Mouse (Mus musculus) liver, embryonic 14.5 days (tissue): ENCODE measurements around the gene Alg9.

Experiments used
- CTCF ChIP-seq: IDR thresholded peaks from 2 replicates; pipeline ENCODE4 v1.5.1; 2016; ENCODE audit warnings: antibody characterized with exemption, low read depth, control low read depth
- EP300 ChIP-seq: IDR thresholded peaks from 2 replicates; pipeline ENCODE4 v1.6.1; 2016; ENCODE audit warnings: antibody characterized with exemption, low read depth

DNA sequence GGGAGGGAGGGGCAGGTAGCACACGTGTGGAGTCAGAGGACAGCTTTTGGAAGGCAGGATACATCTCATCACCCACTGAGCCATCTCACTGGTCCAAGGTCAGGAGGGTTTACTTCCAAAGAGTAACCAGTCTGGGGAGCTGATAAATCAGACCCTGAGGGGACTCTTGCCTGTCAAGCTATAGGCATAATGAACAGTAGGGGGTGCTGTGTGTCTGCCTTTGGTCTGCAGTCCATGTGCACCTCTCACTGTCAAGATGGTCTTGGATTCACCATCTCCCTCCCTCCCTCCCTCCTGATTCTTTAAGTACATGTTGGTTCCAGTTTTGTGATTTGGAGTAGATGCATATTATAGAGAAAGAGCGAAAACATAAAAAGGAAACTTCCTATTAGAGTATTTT, 26.2 kb downstream of the Alg9 start:
- TF ChIP-seq CTCF: peak; percentile 94
- peak; percentile 47 for TF ChIP-seq EP300
